Mouse (Mus musculus) MEL (cell line): ENCODE results near the gene Tnxb. TPM values are rescaled to one million over a fixed set of nuclear protein-coding genes. Genes with fewer than 3 reads are reported as not detected.

Source experiments
- DNase-seq: peaks from one replicate; pipeline ENCODE4 v3.0.0; 2011; ENCODE audit warnings: low read depth, low spot score
- H3K27ac ChIP-seq: 2 replicates; pipeline ENCODE4 v1.5.1; 2012; ENCODE audit warnings: low read depth, mild to moderate bottlenecking, control low read depth, low read length, moderate library complexity; ENCODE audit not compliant: control insufficient read depth
- H3K27me3 ChIP-seq, 2 experiments: fragments of 150-350 bp in 1 of 2; sonication (generic) in 1 of 2; 2 replicates each; pipeline ENCODE4 v1.6.1; 2012; ENCODE audit warnings: low read length in 2 of 2, mild to moderate bottlenecking in 2 of 2, improper control_type of control experiment in 1 of 2, moderate library complexity in 1 of 2; ENCODE audit not compliant: insufficient read depth in 2 of 2, control insufficient read depth in 1 of 2
- H3K36me3 ChIP-seq, 2 experiments: 2 replicates each; pipeline ENCODE4 v1.6.1; 2012 to 2014; ENCODE audit warnings: low read length in 2 of 2, improper control_type of control experiment in 1 of 2, inconsistent platforms in 1 of 2, mild to moderate bottlenecking in 1 of 2; ENCODE audit not compliant: insufficient read depth in 2 of 2, control insufficient read depth in 1 of 2
- H3K4me1 ChIP-seq, 2 experiments: fragments of 150-350 bp in 1 of 2; sonication (generic) in 1 of 2; 2 replicates each; pipeline ENCODE4 v1.6.1; 2012; ENCODE audit warnings: low read length in 2 of 2, improper control_type of control experiment in 1 of 2, mild to moderate bottlenecking in 1 of 2; ENCODE audit not compliant: insufficient read depth in 2 of 2, control insufficient read depth in 1 of 2
- H3K4me3 ChIP-seq, 2 experiments: fragments of 150-350 bp in 1 of 2; sonication (generic) in 1 of 2; 2 replicates each; pipeline ENCODE4 v1.5.1; 2012; ENCODE audit warnings: low read depth in 2 of 2, low read length in 2 of 2, mild to moderate bottlenecking in 2 of 2, moderate library complexity in 2 of 2, control low read depth in 1 of 2, improper control_type of control experiment in 1 of 2; ENCODE audit not compliant: control insufficient read depth in 1 of 2, insufficient read depth in 1 of 2
- H3K79me2 ChIP-seq: 2 replicates; pipeline ENCODE4 v1.6.1; 2012; ENCODE audit warnings: mild to moderate bottlenecking, low read length, moderate library complexity; ENCODE audit not compliant: control insufficient read depth, poor library complexity, insufficient read depth
- H3K9ac ChIP-seq: 2 replicates; pipeline ENCODE4 v1.6.1; 2012; ENCODE audit warnings: low read depth, mild to moderate bottlenecking, control low read depth, low read length, moderate library complexity; ENCODE audit not compliant: control insufficient read depth, poor library complexity, severe bottlenecking
- H3K9me3 ChIP-seq: fragments of 150-350 bp; sonication (generic); replicated peaks from 2 replicates; pipeline ENCODE4 v1.6.1; 2012; ENCODE audit warnings: mild to moderate bottlenecking, low read length, improper control_type of control experiment, moderate library complexity; ENCODE audit not compliant: insufficient read depth
- CHD1 ChIP-seq: IDR thresholded peaks from 2 replicates; pipeline ENCODE4 v1.6.1; 2012; ENCODE audit warnings: low read depth, mild to moderate bottlenecking, inconsistent platforms, low read length, improper control_type of control experiment
- CHD2 ChIP-seq: IDR thresholded peaks from 2 replicates; pipeline ENCODE4 v1.6.1; 2011; ENCODE audit warnings: low read length, improper control_type of control experiment
- EP300 ChIP-seq, 2 experiments: IDR thresholded peaks; 2 replicates each; pipeline ENCODE4 v1.6.1; 2011; ENCODE audit warnings: improper control_type of control experiment in 2 of 2, low read length in 2 of 2, low read depth in 1 of 2, mild to moderate bottlenecking in 1 of 2
- ETS1 ChIP-seq: IDR thresholded peaks from 2 replicates; pipeline ENCODE4 v1.6.1; 2012; ENCODE audit warnings: low read depth, mild to moderate bottlenecking, inconsistent platforms, low read length, improper control_type of control experiment, moderate library complexity
- MAFK ChIP-seq: IDR thresholded peaks from 2 replicates; pipeline ENCODE4 v1.6.1; 2011; ENCODE audit warnings: low read depth, mild to moderate bottlenecking, low read length, improper control_type of control experiment, borderline replicate concordance
- MAX ChIP-seq: IDR thresholded peaks from 2 replicates; pipeline ENCODE4 v1.6.1; 2011; ENCODE audit warnings: low read length, improper control_type of control experiment
- MAZ ChIP-seq: IDR thresholded peaks from 2 replicates; pipeline ENCODE4 v1.6.1; 2012; ENCODE audit warnings: low read depth, mild to moderate bottlenecking, inconsistent platforms, low read length, improper control_type of control experiment
- MEF2A ChIP-seq: IDR thresholded peaks from 2 replicates; pipeline ENCODE4 v1.6.1; 2014; ENCODE audit warnings: low read depth, mild to moderate bottlenecking, inconsistent platforms, low read length, improper control_type of control experiment; ENCODE audit not compliant: poor library complexity, insufficient replicate concordance, severe bottlenecking; ENCODE audit errors: extremely low read depth
- MXI1 ChIP-seq: IDR thresholded peaks from 2 replicates; pipeline ENCODE4 v1.6.1; 2011; ENCODE audit warnings: mild to moderate bottlenecking, low read depth, low read length, improper control_type of control experiment
- MYB ChIP-seq: IDR thresholded peaks from 2 replicates; pipeline ENCODE4 v1.6.1; 2011; ENCODE audit warnings: mild to moderate bottlenecking, low read depth, low read length, improper control_type of control experiment
- MYC ChIP-seq: IDR thresholded peaks from 2 replicates; pipeline ENCODE4 v1.6.1; 2011; ENCODE audit warnings: low read depth, mild to moderate bottlenecking, low read length, improper control_type of control experiment, moderate library complexity
- NELFE ChIP-seq: IDR thresholded peaks from 2 replicates; pipeline ENCODE4 v1.6.1; 2011; ENCODE audit warnings: low read depth, low read length, improper control_type of control experiment
- POLR2A ChIP-seq, 2 experiments: IDR thresholded peaks; 2 replicates each; pipeline ENCODE4 v1.6.1; 2011 to 2012; ENCODE audit warnings: low read length in 2 of 2, mild to moderate bottlenecking in 2 of 2, control low read depth in 1 of 2, improper control_type of control experiment in 1 of 2, low read depth in 1 of 2, moderate library complexity in 1 of 2; ENCODE audit not compliant: control insufficient read depth in 1 of 2, insufficient read depth in 1 of 2, poor library complexity in 1 of 2
- POLR2AphosphoS5 ChIP-seq: IDR thresholded peaks from 2 replicates; pipeline ENCODE4 v1.6.1; 2012; ENCODE audit warnings: low read depth, borderline replicate concordance, mild to moderate bottlenecking, inconsistent platforms, low read length, moderate library complexity, mixed read lengths
- TAL1 ChIP-seq: IDR thresholded peaks from 2 replicates; pipeline ENCODE4 v1.6.1; 2012; ENCODE audit warnings: mild to moderate bottlenecking, inconsistent platforms, low read length, moderate library complexity, mixed read lengths
- TBP ChIP-seq: IDR thresholded peaks from 2 replicates; pipeline ENCODE4 v1.8.0; 2011; ENCODE audit warnings: low read depth, low read length, improper control_type of control experiment
- ZC3H11A ChIP-seq: IDR thresholded peaks from 2 replicates; pipeline ENCODE4 v1.6.1; 2012; ENCODE audit warnings: low read depth, mild to moderate bottlenecking, inconsistent platforms, low read length, improper control_type of control experiment
- ZMIZ1 ChIP-seq: IDR thresholded peaks from 2 replicates; pipeline ENCODE4 v1.6.1; 2012; ENCODE audit warnings: low read depth, mild to moderate bottlenecking, inconsistent platforms, low read length, improper control_type of control experiment, moderate library complexity
- polyA plus RNA-seq, 2 experiments: library from polyadenylated mRNA; stranded (reverse) in 1 of 2; unstranded in 1 of 2; fragments of >175 nt in 1 of 2; fragments of >200 nt in 1 of 2; gene quantifications; 2 replicates each; pipeline versions ENCODE4 v1.2.1 to v1.2.4; 2012; ENCODE audit warnings: low replicate concordance in 2 of 2, low read depth in 1 of 2; ENCODE audit not compliant: insufficient read length in 2 of 2, insufficient read depth in 1 of 2, missing spikeins in 1 of 2
- total RNA-seq: library from RNA; depleted of rRNA; stranded (reverse); fragments of 300-350 nt; gene quantifications from 2 replicates; pipeline ENCODE4 v1.2.3, GENCODE M21; 2012

Gene Tnxb
- total and polyA plus RNA-seq, 3 experiments, result 0.27 to 0.28 TPM; not detected in 1

GRCm38 (mm10) chr17:34644608-34645007 lies 25.7 kb upstream of the Tnxb start, which contains the start of gene Fkbpl (continued):
- TF ChIP-seq MYC, result no peak
- no peak for TF ChIP-seq EP300 (IDR thresholded peaks at IDR 0.05; ENCODE audit: low read depth in 1 of 2, low read length in 2 of 2)
- no peak; the same call in none of the 2 replicates for TF ChIP-seq ETS1
- no peak for TF ChIP-seq MAFK
- no peak for TF ChIP-seq CHD2
- TF ChIP-seq NELFE, result peak; percentile 46; the same call in 1 of the 2 replicates
- TF ChIP-seq MAZ, result 0 out of 2 replicates have a peak, but pooled peaks have one; percentile 12
- TF ChIP-seq ZMIZ1, result 0 out of 2 replicates have a peak, but pooled peaks have one; percentile 29
- no peak for TF ChIP-seq ZC3H11A
- TF ChIP-seq MEF2A, result no peak

DNA sequence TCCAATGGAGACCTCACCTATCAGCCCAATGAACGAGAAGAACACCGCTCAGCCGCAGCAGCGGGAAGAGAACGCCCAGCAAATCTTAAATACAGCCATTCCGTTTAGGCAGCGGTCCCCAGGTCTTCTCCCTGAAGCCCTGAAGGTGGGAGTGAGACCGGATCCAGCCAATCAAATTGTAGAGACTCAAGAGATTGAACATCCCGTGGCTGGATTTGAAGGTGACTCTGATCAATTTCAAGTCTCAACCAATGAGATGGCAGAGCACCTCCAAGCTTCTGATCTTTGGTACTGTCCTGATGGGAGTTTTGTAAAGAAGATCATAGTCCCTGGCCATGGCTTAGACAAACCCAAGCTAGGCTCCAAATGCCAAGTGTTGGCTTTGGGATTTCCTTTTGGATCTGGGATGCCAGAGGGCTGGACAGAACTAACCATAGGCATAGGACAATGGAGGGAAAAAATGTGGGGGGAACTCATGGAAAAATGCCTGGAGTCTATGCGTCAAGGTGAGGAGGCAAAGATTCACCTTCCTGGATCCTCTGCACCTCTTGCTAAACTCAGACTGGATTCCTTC lies 25.0 kb upstream of the Tnxb start:
- Histone ChIP-seq H3K9ac (peak overlapping the region; percentile 81), H3K27ac (peak overlapping the region; percentile 76), H3K27me3 (no peaks in the 10 kb centered on the region), H3K9me3 (no peaks in the 10 kb centered on the region), H3K4me1 (peaks cover 0 to 20% of the 10 kb centered on the region in 2 experiments; a peak in 3 of 4 replicates), H3K79me2 (peaks cover 15% of the 10 kb centered on the region), H3K36me3 (peaks cover 0 to 12% of the 10 kb centered on the region in 2 experiments; a peak in 2 of 4 replicates), H3K4me3 (peak overlapping the region; percentile 63 to 67)
- peak; percentile 92 for DNase-seq
- TF ChIP-seq POLR2A (IDR thresholded peaks at IDR 0.05; ENCODE audit: control insufficient read depth in 1 of 2, insufficient read depth in 1 of 2, low read depth in 1 of 2, low read length in 2 of 2, poor library complexity in 1 of 2) (0 out of 4 replicates have a peak, but pooled peaks of 1 of the 2 experiments have one; percentile 10), CHD1 (no peak), MYB (no peak), POLR2AphosphoS5 (no peak), MAX (0 out of 2 replicates have a peak, but pooled peaks have one; percentile 14), MXI1 (no peak), TBP (0 out of 2 replicates have a peak, but pooled peaks have one; percentile 15), TAL1 (no peak)
